In the genomic region with DNA sequence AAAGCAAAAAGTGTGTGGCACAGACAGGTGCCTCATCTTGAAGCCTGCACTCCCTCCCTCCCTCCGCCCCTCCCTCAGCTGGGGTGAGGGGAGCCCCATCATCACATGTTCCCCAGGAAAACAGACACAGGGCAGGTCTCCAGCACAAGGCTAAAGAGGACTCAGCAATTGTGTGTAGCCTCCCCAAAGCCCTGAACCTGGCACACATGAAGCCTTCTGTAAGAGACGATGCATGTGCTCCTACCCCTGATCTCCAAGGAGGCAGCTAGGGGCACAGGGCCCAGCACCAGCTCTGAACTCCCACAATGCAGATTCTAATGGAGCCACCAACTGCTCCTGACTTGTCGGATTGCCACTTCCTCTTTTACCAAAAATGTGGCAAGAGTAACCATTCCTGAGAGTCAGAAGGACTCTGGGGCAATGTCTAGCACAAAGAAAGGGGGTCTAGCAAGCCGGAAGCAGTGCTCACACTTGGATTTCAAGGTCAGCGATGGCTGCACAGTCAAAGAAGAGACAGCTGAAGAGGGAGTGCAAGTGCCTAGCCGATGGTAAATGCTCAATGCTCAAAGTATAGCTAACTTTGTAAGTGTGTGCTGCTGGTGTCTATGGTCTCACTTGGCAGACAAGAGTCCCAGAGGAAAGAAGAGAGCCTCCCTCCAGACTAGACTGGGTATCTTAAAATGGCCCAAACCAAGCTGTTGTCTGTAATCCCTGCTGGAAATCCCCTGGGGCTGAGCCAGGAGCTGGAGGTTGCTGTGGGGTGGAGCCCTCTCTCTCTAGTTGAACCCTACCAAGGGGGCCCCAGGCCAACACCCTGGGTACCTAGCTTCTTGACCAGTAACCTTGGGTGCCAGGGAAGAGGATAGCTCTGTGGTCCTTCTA, we compare ENCODE assay signal across 1 mouse cellular context.
TF ChIP-seq lines count a peak whose summit lies in the region.

No protein-coding gene starts in this region.

TF ChIP-seq in MEL, 35 proteins besides CTCF, POLR2A, EP300 and RAD21:
- TF ChIP-seq ELF1 (IDR thresholded peaks at IDR 0.05; ENCODE audit: low read depth, low read length) (no peak), USF1 (IDR thresholded peaks at IDR 0.05; ENCODE audit: low read depth, low read length) (peak; percentile 55; the same call in 1 of the 2 replicates)
